Mouse (Mus musculus): ENCODE results near the gene Gm10295. TPM values are rescaled to one million over a fixed set of nuclear protein-coding genes. Genes with fewer than 3 reads are reported as not detected.

Gm10295 gene
- polyA plus RNA-seq, 1 experiment from 2014 or later: not detected

DNA sequence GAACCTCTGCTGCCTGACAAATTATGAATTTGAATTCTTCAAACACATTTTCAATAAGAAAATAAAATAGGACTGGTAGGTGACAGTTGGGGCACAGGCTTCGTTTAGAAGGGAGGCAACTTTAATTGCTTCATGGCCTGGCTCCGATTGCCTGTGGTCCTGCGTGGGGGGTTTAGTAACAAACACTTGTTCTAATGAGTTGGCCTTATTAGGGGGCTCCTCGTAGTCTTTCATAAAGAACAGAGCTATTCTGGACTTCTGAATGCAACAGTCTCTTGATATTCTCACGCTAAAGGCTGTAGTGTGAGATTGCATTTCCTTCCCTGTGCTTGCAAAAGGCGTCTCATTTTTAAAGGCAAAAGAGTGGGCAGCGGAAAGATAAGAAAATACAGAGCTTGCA, 33.6 kb upstream of the Gm10295 start:
- no peak overlapping the region for H3K9ac ChIP-seq
- H3K36me3 ChIP-seq (replicated peaks; ENCODE audit: control insufficient read depth, insufficient read depth): no peaks in the 10 kb centered on the region
- DNase-seq (ENCODE audit: low spot score) (no peak), ATAC-seq (ENCODE audit: low FRiP score) (no peak)
- H3K4me1 ChIP-seq (replicated peaks; ENCODE audit: control insufficient read depth, insufficient read depth, low read length): peaks cover 24% of the 10 kb centered on the region
- H3K4me2 ChIP-seq (replicated peaks): no peak overlapping the region
- 30% methylated on average over 7 of the region's 7 CpGs for WGBS
- no peaks in the 10 kb centered on the region for H3K9me3 ChIP-seq (ENCODE audit: control insufficient read depth, low read length)
- H3K4me3 ChIP-seq (replicated peaks; ENCODE audit: low read length): no peak overlapping the region
- peak overlapping the region; percentile 68 for H3K27ac ChIP-seq
- H3K27me3 ChIP-seq (ENCODE audit: control insufficient read depth, insufficient read depth, low read length): no peaks in the 10 kb centered on the region

DNA sequence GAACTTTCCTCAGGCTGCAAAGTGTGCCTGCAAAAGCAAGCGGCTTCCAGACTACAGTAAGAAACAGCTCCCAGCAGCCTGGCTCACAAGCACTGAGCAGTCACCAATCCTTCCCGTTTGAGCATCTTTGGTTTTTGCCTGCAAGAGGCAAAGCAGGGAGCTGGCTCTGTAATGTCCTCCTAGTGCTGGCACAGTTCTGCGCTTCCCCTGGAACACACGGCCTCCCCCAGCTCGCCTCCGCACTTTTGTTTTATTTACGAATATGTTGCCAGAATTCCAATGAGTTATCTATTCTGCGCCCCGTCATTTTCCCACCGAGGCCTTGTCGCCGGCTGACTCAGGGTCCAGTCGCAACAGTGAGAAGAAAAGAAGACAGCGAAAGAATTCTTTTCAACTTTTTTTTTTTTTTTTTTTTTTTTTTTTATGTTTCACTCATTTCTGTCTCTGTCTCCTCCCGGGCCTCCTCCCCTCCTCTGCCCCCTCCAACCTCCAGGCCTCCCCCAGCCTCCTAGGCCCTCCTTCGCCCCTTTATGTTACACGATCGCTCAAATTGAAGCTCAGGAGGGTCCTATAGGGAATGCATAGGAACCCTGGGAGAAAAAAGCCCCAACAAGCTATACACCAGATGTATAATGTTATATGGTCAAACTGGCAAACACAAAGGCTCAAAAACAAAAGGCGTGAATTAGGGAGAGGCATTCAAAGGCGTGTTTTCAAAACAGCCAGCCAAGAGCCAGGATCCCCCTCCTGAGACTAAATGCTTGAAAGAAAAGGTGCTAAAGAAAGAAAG, 32.3 kb upstream of the Gm10295 start:
- H3K27me3 ChIP-seq (ENCODE audit: control insufficient read depth, insufficient read depth, low read length): no peaks in the 10 kb centered on the region
- ATAC-seq (ENCODE audit: low FRiP score): peak; percentile 90
- WGBS: 10% methylated on average over 20 of the region's 20 CpGs
- peak overlapping the region; percentile 68 for H3K27ac ChIP-seq
- H3K36me3 ChIP-seq (replicated peaks; ENCODE audit: control insufficient read depth, insufficient read depth): no peaks in the 10 kb centered on the region
- H3K4me1 ChIP-seq (replicated peaks; ENCODE audit: control insufficient read depth, insufficient read depth, low read length): peaks cover 24% of the 10 kb centered on the region
- H3K4me3 ChIP-seq (replicated peaks; ENCODE audit: low read length): no peak overlapping the region
- H3K9me3 ChIP-seq (ENCODE audit: control insufficient read depth, low read length): no peaks in the 10 kb centered on the region
- peak; percentile 68 for DNase-seq (ENCODE audit: low spot score)
- H3K4me2 ChIP-seq (replicated peaks): peak overlapping the region; percentile 36
- peak overlapping the region; percentile 28; the same call in 1 of the 2 replicates for H3K9ac ChIP-seq

DNA sequence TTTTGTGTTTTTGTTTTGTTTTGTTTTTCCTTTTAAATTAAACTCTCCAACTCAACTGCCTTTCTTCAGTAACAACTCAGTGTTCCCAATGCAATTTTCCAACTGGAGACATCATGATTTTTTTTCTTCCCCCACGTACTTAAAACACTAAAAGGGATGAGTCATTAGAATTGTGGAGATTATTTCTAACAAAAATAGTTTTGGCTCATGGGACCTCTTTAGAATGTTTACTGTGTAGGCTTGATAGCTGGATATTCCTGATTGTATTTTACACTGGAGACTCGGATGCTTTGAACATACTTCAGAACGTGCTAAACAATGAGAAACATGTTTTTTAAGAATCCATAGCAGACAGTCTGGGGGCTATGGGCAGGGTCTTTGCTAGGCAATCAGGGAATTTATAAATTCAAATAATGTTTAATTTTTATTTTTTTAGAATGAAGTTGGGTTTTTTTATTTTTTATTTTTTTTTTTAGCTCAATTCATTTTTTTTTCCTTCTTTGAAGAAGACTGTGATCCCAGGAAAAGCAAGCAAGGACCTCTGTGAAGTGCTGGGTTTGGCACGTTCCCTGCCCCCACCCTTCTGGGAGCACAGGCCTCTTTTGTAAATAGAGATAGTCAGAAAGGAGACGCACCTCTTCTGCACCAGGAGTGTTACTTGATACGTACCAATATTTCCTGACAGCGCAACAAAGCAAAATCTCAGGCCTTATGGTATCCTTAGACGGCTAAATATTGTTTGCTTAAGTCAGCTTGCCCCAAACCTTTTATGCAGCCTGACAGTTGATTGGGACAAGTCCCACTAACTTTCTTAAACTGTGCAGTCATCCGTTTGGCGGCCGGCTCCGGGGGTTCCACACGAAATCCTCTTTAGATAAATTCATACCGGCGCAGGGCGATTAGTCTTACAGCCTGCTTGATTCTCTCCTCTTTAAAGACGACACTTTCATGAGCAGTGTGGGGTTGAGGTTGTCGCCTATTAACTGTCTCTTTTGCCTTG, 28.8 kb upstream of the Gm10295 start:
- ATAC-seq (ENCODE audit: low FRiP score): no peak
- DNase-seq (ENCODE audit: low spot score): no peak
- H3K9me3 ChIP-seq (ENCODE audit: control insufficient read depth, low read length): no peaks in the 10 kb centered on the region
- no peaks in the 10 kb centered on the region for H3K36me3 ChIP-seq (replicated peaks; ENCODE audit: control insufficient read depth, insufficient read depth)
- H3K9ac ChIP-seq: no peak overlapping the region; the same call in 1 of the 2 replicates
- H3K4me1 ChIP-seq (replicated peaks; ENCODE audit: control insufficient read depth, insufficient read depth, low read length): peaks cover 18% of the 10 kb centered on the region
- WGBS: 11% methylated on average over 18 of the region's 18 CpGs
- H3K4me3 ChIP-seq (replicated peaks; ENCODE audit: low read length): no peak overlapping the region
- peak overlapping the region; percentile 2 for H3K4me2 ChIP-seq (replicated peaks)
- peak overlapping the region; percentile 9; the same call in 1 of the 2 replicates for H3K27ac ChIP-seq
- H3K27me3 ChIP-seq (ENCODE audit: control insufficient read depth, insufficient read depth, low read length): no peaks in the 10 kb centered on the region

- DNase-seq (ENCODE audit: low spot score): peak; percentile 80
- Histone ChIP-seq H3K9ac (no peak overlapping the region; the same call in 1 of the 2 replicates), H3K27me3 (ENCODE audit: control insufficient read depth, insufficient read depth, low read length) (no peaks in the 10 kb centered on the region), H3K4me3 (replicated peaks; ENCODE audit: low read length) (no peak overlapping the region), H3K4me1 (replicated peaks; ENCODE audit: control insufficient read depth, insufficient read depth, low read length) (0 out of 2 replicates have a peak, but pooled peaks cover 8% of the 10 kb centered on the region), H3K4me2 (replicated peaks) (no peak overlapping the region), H3K9me3 (ENCODE audit: control insufficient read depth, low read length) (no peaks in the 10 kb centered on the region), H3K27ac (no peak overlapping the region), H3K36me3 (replicated peaks; ENCODE audit: control insufficient read depth, insufficient read depth) (no peaks in the 10 kb centered on the region)
- WGBS: 51% methylated on average over 18 of the region's 18 CpGs
- ATAC-seq (ENCODE audit: low FRiP score): no peak; the same call in 1 of the 2 replicates
Observed at GRCm38 (mm10) chr7:71378812-71379760, 27.8 kb upstream of the Gm10295 start.

- Histone ChIP-seq H3K27me3 (ENCODE audit: control insufficient read depth, insufficient read depth, low read length) (no peaks in the 10 kb centered on the region), H3K36me3 (replicated peaks; ENCODE audit: control insufficient read depth, insufficient read depth) (no peaks in the 10 kb centered on the region), H3K4me2 (replicated peaks) (no peak overlapping the region), H3K9me3 (ENCODE audit: control insufficient read depth, low read length) (no peaks in the 10 kb centered on the region), H3K9ac (no peak overlapping the region), H3K27ac (no peak overlapping the region), H3K4me1 (replicated peaks; ENCODE audit: control insufficient read depth, insufficient read depth, low read length) (no peaks in the 10 kb centered on the region), H3K4me3 (replicated peaks; ENCODE audit: low read length) (no peak overlapping the region)
- ATAC-seq (ENCODE audit: low FRiP score) (no peak), DNase-seq (ENCODE audit: low spot score) (no peak)
- WGBS: 51% methylated on average over 6 of the region's 6 CpGs
Observed at GRCm38 (mm10) chr7:71377983-71378382, 26.7 kb upstream of the Gm10295 start.

GRCm38 (mm10) chr7:71374059-71374458, 22.8 kb upstream of the Gm10295 start:
- Histone ChIP-seq H3K36me3 (replicated peaks; ENCODE audit: control insufficient read depth, insufficient read depth) (no peaks in the 10 kb centered on the region), H3K4me2 (replicated peaks) (no peak overlapping the region), H3K9me3 (ENCODE audit: control insufficient read depth, low read length) (no peaks in the 10 kb centered on the region), H3K27ac (no peak overlapping the region), H3K4me3 (replicated peaks; ENCODE audit: low read length) (no peak overlapping the region), H3K4me1 (replicated peaks; ENCODE audit: control insufficient read depth, insufficient read depth, low read length) (no peaks in the 10 kb centered on the region), H3K9ac (no peak overlapping the region), H3K27me3 (ENCODE audit: control insufficient read depth, insufficient read depth, low read length) (no peaks in the 10 kb centered on the region)
- ATAC-seq (ENCODE audit: low FRiP score) (no peak; the same call in 1 of the 2 replicates), DNase-seq (ENCODE audit: low spot score) (peak; percentile 60)
- 34% methylated on average over 5 of the region's 5 CpGs for WGBS

GRCm38 (mm10) chr7:71371916-71372315, 20.6 kb upstream of the Gm10295 start:
- Histone ChIP-seq H3K9ac (no peak overlapping the region), H3K4me3 (replicated peaks; ENCODE audit: low read length) (no peak overlapping the region), H3K4me2 (replicated peaks) (no peak overlapping the region), H3K9me3 (ENCODE audit: control insufficient read depth, low read length) (no peaks in the 10 kb centered on the region), H3K4me1 (replicated peaks; ENCODE audit: control insufficient read depth, insufficient read depth, low read length) (no peaks in the 10 kb centered on the region), H3K27me3 (ENCODE audit: control insufficient read depth, insufficient read depth, low read length) (no peaks in the 10 kb centered on the region), H3K36me3 (replicated peaks; ENCODE audit: control insufficient read depth, insufficient read depth) (no peaks in the 10 kb centered on the region), H3K27ac (no peak overlapping the region)
- ATAC-seq (ENCODE audit: low FRiP score) (no peak), DNase-seq (ENCODE audit: low spot score) (no peak)
- 32% methylated on average over 2 of the region's 2 CpGs for WGBS

DNA sequence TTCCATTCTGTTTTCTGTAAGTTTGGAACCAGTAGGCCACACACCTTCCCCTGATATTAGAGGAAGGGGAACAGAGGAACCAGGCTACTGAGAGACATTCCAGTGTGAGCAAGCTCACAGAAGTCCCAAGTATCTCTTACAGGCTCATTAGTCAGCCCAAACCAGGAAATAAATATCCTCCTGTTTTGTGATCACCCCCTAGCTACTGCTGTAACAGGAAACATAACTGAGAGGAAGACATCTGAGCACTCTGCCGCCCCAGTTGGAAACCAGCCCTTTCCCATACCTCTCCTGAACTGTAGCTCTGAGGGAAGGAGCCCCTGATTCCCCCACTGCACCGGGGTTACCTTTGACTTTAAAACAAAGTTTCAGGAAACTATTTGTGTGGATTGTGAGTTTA, 19.5 kb upstream of the Gm10295 start:
- 76% methylated on average over 2 of the region's 2 CpGs for WGBS
- Histone ChIP-seq H3K27ac (no peak overlapping the region), H3K36me3 (replicated peaks; ENCODE audit: control insufficient read depth, insufficient read depth) (no peaks in the 10 kb centered on the region), H3K4me3 (replicated peaks; ENCODE audit: low read length) (no peak overlapping the region), H3K9me3 (ENCODE audit: control insufficient read depth, low read length) (no peaks in the 10 kb centered on the region), H3K9ac (no peak overlapping the region), H3K4me1 (replicated peaks; ENCODE audit: control insufficient read depth, insufficient read depth, low read length) (no peaks in the 10 kb centered on the region), H3K4me2 (replicated peaks) (no peak overlapping the region), H3K27me3 (ENCODE audit: control insufficient read depth, insufficient read depth, low read length) (no peaks in the 10 kb centered on the region)
- DNase-seq (ENCODE audit: low spot score) (no peak), ATAC-seq (ENCODE audit: low FRiP score) (no peak)

Measured in hindbrain, embryonic 14.5 days (tissue).